21 mouse cellular contexts compared by ENCODE assay signal in the genomic region with DNA sequence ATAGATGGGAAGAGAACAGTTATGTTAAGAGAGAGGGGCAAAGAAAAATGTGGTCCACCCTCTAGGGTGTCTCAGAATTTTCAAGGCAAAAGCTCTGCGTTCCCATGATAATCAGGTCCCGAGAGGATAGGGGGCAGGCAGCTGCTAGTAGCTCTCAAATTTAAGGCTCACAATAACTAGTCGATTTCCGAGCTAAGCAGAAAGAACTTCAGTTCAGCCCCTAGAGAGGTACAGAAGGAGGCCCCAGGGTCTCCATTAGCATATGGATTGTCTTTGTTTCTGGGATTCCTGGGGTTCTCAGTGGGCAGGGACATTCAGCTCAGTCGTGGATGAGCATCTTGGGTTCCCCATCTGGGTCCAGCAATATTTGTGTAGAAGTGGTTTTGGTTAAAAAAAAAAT.
DNase-seq lines count a peak whose midpoint lies in the region; ATAC-seq and TF ChIP-seq lines count a peak whose summit lies in the region.
"Had no signal": no experiment of that assay in that cellular context is flagged by ENCODE, and none has a peak within 500 bp of the region (broad histone marks: within the 10 kb centered on the region; RNA-seq: fewer than 3 reads in every experiment).

No protein-coding gene starts in this region.

- peaks cover 21% of the 10 kb centered on the region; the same call in 1 of the 2 replicates for H3K27me3 ChIP-seq in forebrain, embryonic 13.5 days
- H3K27me3 ChIP-seq in forebrain, embryonic 15.5 days, result no peaks in the 10 kb centered on the region
- peaks cover 39% of the 10 kb centered on the region for H3K27me3 ChIP-seq in midbrain, embryonic 11.5 days (ENCODE audit: control insufficient read depth, insufficient read depth, low read length)
- H3K27me3 ChIP-seq in midbrain, postnatal 0 days (ENCODE audit: insufficient read depth, low read length), result peaks cover 25% of the 10 kb centered on the region
- no peaks in the 10 kb centered on the region for H3K27me3 ChIP-seq in ES-Bruce4 (ENCODE audit: control insufficient read depth, insufficient read depth, low read length, poor library complexity, severe bottlenecking)
- H3K27me3 ChIP-seq in heart, embryonic 12.5 days (replicated peaks), result peaks cover 13% of the 10 kb centered on the region
- H3K27me3 ChIP-seq: CH12.LX had no signal

- TF ChIP-seq CTCF in midbrain, postnatal 0 days (IDR thresholded peaks at IDR 0.05), result no peak
- no peak for TF ChIP-seq CTCF in ES-Bruce4 (IDR thresholded peaks at IDR 0.05; ENCODE audit: low read depth, low read length)

- no peaks in the 10 kb centered on the region for H3K36me3 ChIP-seq in forebrain, embryonic 13.5 days (ENCODE audit: poor library complexity, severe bottlenecking)
- no peaks in the 10 kb centered on the region for H3K36me3 ChIP-seq in forebrain, embryonic 15.5 days
- H3K36me3 ChIP-seq in midbrain, embryonic 11.5 days (ENCODE audit: control insufficient read depth, insufficient read depth, low read length), result no peaks in the 10 kb centered on the region
- H3K36me3 ChIP-seq in midbrain, postnatal 0 days (ENCODE audit: insufficient read depth, low read length), result no peaks in the 10 kb centered on the region
- no peaks in the 10 kb centered on the region for H3K36me3 ChIP-seq in ES-Bruce4 (ENCODE audit: control insufficient read depth, insufficient read depth, low read length, poor library complexity, severe bottlenecking)
- no peaks in the 10 kb centered on the region for H3K36me3 ChIP-seq in heart, embryonic 12.5 days
- H3K36me3 ChIP-seq: embryonic facial prominence, embryonic 12.5 days; heart, embryonic 10.5 days; heart, embryonic 15.5 days had no signal

- no peak overlapping the region for H3K9ac ChIP-seq in forebrain, embryonic 13.5 days
- H3K9ac ChIP-seq in forebrain, embryonic 15.5 days (replicated peaks), result no peak overlapping the region
- H3K9ac ChIP-seq in midbrain, embryonic 11.5 days (ENCODE audit: low read length), result no peak overlapping the region
- no peak overlapping the region for H3K9ac ChIP-seq in midbrain, postnatal 0 days (replicated peaks; ENCODE audit: low read length, poor library complexity, severe bottlenecking)
- H3K9ac ChIP-seq in ES-Bruce4 (ENCODE audit: low read depth, poor library complexity, severe bottlenecking), result no peak overlapping the region
- H3K9ac ChIP-seq in heart, embryonic 12.5 days, result no peak overlapping the region
- H3K9ac ChIP-seq: embryonic facial prominence, embryonic 12.5 days; heart, embryonic 15.5 days; hindbrain, embryonic 14.5 days had no signal

- 0 out of 2 replicates have a peak, but pooled peaks have one; percentile 33 for TF ChIP-seq EP300 in ES-Bruce4 (IDR thresholded peaks at IDR 0.05; ENCODE audit: insufficient read depth, low read depth, low read length)

- H3K27ac ChIP-seq in forebrain, embryonic 13.5 days, result no peak overlapping the region
- H3K27ac ChIP-seq in forebrain, embryonic 15.5 days (replicated peaks), result no peak overlapping the region
- no peak overlapping the region; the same call in 1 of the 2 replicates for H3K27ac ChIP-seq in midbrain, embryonic 11.5 days (ENCODE audit: low read depth, low read length)
- H3K27ac ChIP-seq in midbrain, postnatal 0 days (ENCODE audit: low read depth, low read length), result no peak overlapping the region
- H3K27ac ChIP-seq in ES-Bruce4 (ENCODE audit: insufficient read depth, low read length), result peak overlapping the region; percentile 74
- no peak overlapping the region for H3K27ac ChIP-seq in heart, embryonic 12.5 days (ENCODE audit: poor library complexity, severe bottlenecking)
- H3K27ac ChIP-seq: embryonic facial prominence, embryonic 12.5 days; heart, embryonic 10.5 days; heart, embryonic 15.5 days; hindbrain, embryonic 14.5 days had no signal

- no peak for TF ChIP-seq POLR2A in ES-Bruce4 (IDR thresholded peaks at IDR 0.05; ENCODE audit: insufficient read depth, low read length)

- 5% methylated on average over 5 of the region's 5 CpGs for WGBS in forebrain, embryonic 13.5 days
- 7% methylated on average over 5 of the region's 5 CpGs for WGBS in forebrain, embryonic 15.5 days
- 9% methylated on average over 5 of the region's 5 CpGs for WGBS in midbrain, embryonic 11.5 days
- 9% methylated on average over 5 of the region's 5 CpGs for WGBS in midbrain, postnatal 0 days
- WGBS in heart, embryonic 12.5 days, result 38% methylated on average over 5 of the region's 5 CpGs

- DNase-seq in midbrain, embryonic 11.5 days (ENCODE audit: low spot score, missing footprints), result no peak
- DNase-seq in midbrain, postnatal 0 days (ENCODE audit: low spot score), result no peak
- peak; percentile 89 for DNase-seq in R1 (ENCODE audit: low read depth, low spot score)
- DNase-seq: adrenal gland, adult 2 months; adrenal gland, postnatal 25 days; cerebellum, adult 18-20 months; cerebellum, adult 9-11 months; heart, adult 18-20 months; heart, postnatal 14 days; kidney, adult 2 months had no signal

- no peaks in the 10 kb centered on the region for H3K9me3 ChIP-seq in forebrain, embryonic 13.5 days (replicated peaks)
- H3K9me3 ChIP-seq in forebrain, embryonic 15.5 days, result no peaks in the 10 kb centered on the region
- no peaks in the 10 kb centered on the region for H3K9me3 ChIP-seq in midbrain, embryonic 11.5 days (ENCODE audit: control insufficient read depth, low read length)
- no peaks in the 10 kb centered on the region for H3K9me3 ChIP-seq in midbrain, postnatal 0 days (ENCODE audit: low read length)
- H3K9me3 ChIP-seq in ES-Bruce4 (replicated peaks; ENCODE audit: control insufficient read depth, insufficient read depth, low read length, poor library complexity, severe bottlenecking), result no peaks in the 10 kb centered on the region
- H3K9me3 ChIP-seq in heart, embryonic 12.5 days (replicated peaks), result no peaks in the 10 kb centered on the region
- H3K9me3 ChIP-seq: embryonic facial prominence, embryonic 12.5 days; heart, embryonic 10.5 days; heart, embryonic 15.5 days had no signal

- H3K4me1 ChIP-seq in forebrain, embryonic 13.5 days, result peaks cover 24% of the 10 kb centered on the region
- H3K4me1 ChIP-seq in forebrain, embryonic 15.5 days, result peaks cover 18% of the 10 kb centered on the region
- peaks cover 22% of the 10 kb centered on the region for H3K4me1 ChIP-seq in midbrain, embryonic 11.5 days (ENCODE audit: control insufficient read depth, insufficient read depth, low read length)
- peaks cover 3% of the 10 kb centered on the region; the same call in 1 of the 2 replicates for H3K4me1 ChIP-seq in midbrain, postnatal 0 days (ENCODE audit: insufficient read depth, low read length)
- peaks cover 12% of the 10 kb centered on the region for H3K4me1 ChIP-seq in ES-Bruce4 (ENCODE audit: control insufficient read depth, insufficient read depth, low read length)
- peaks cover 16% of the 10 kb centered on the region for H3K4me1 ChIP-seq in heart, embryonic 12.5 days (replicated peaks)

- no peak for ATAC-seq in forebrain, embryonic 13.5 days
- no peak for ATAC-seq in forebrain, embryonic 15.5 days (replicated peaks)
- 0 out of 2 replicates have a peak, but pooled peaks have one; percentile 14 for ATAC-seq in midbrain, embryonic 11.5 days (ENCODE audit: low FRiP score)
- ATAC-seq in midbrain, postnatal 0 days (ENCODE audit: low FRiP score), result no peak
- ATAC-seq in heart, embryonic 12.5 days (ENCODE audit: insufficient number of reproducible peaks, low FRiP score), result no peak
- ATAC-seq: intestine, embryonic 16.5 days; Patski had no signal

- 0 out of 2 replicates have a peak overlapping the region, but pooled peaks have one; percentile 30 for H3K4me2 ChIP-seq in forebrain, embryonic 13.5 days
- H3K4me2 ChIP-seq in forebrain, embryonic 15.5 days (replicated peaks), result no peak overlapping the region
- H3K4me2 ChIP-seq in midbrain, embryonic 11.5 days, result no peak overlapping the region; the same call in 1 of the 2 replicates
- H3K4me2 ChIP-seq in midbrain, postnatal 0 days (ENCODE audit: low read depth, low read length, poor library complexity, severe bottlenecking), result no peak overlapping the region
- H3K4me2 ChIP-seq in heart, embryonic 12.5 days, result no peak overlapping the region
- H3K4me2 ChIP-seq: embryonic facial prominence, embryonic 12.5 days; heart, embryonic 15.5 days; hindbrain, embryonic 14.5 days had no signal

- no peak overlapping the region for H3K4me3 ChIP-seq in forebrain, embryonic 13.5 days
- no peak overlapping the region for H3K4me3 ChIP-seq in forebrain, embryonic 15.5 days
- no peak overlapping the region for H3K4me3 ChIP-seq in midbrain, embryonic 11.5 days (ENCODE audit: low read depth, low read length)
- no peak overlapping the region for H3K4me3 ChIP-seq in midbrain, postnatal 0 days (ENCODE audit: low read depth, low read length)
- no peak overlapping the region for H3K4me3 ChIP-seq in ES-Bruce4 (ENCODE audit: low read depth, low read length)
- H3K4me3 ChIP-seq in heart, embryonic 12.5 days, result no peak overlapping the region
- H3K4me3 ChIP-seq: embryonic facial prominence, embryonic 12.5 days; heart, embryonic 10.5 days; heart, embryonic 15.5 days had no signal
